Mouse (Mus musculus) forebrain, embryonic 14.5 days (tissue): Measurements from ENCODE around the gene Pank2. TPM values are rescaled to one million over a fixed set of nuclear protein-coding genes. Genes with fewer than 3 reads are reported as not detected.

Experiments
- ATAC-seq: fragments of 200-750 bp; cut with Nextera tagmentation; 2 replicates; pipeline ENCODE4 v1.8.0; 2017; ENCODE audit warnings: mild to moderate bottlenecking, moderate library complexity
- DNase-seq: peaks from one replicate; pipeline ENCODE4 v3.0.0-alpha.2; 2015; ENCODE audit warnings: low spot score
- H3K27ac ChIP-seq: fragments of 300-500 bp; sonication (generic); 2 replicates; pipeline ENCODE4 v1.5.1; 2014; ENCODE audit warnings: low read depth, mild to moderate bottlenecking, control low read depth, low read length, moderate library complexity
- H3K27me3 ChIP-seq: fragments of 300-500 bp; sonication (generic); replicated peaks from 2 replicates; pipeline ENCODE4 v1.6.1; 2014; ENCODE audit warnings: low read length, control low read depth, mixed read lengths; ENCODE audit not compliant: control insufficient read depth, insufficient read depth
- H3K36me3 ChIP-seq: fragments of 300-500 bp; sonication (generic); 2 replicates; pipeline ENCODE4 v1.6.1; 2014; ENCODE audit warnings: low read length, control low read depth; ENCODE audit not compliant: control insufficient read depth, insufficient read depth
- H3K4me1 ChIP-seq: fragments of 300-500 bp; sonication (generic); 2 replicates; pipeline ENCODE4 v1.6.1; 2014; ENCODE audit warnings: antibody characterized with exemption, low read length, control low read depth; ENCODE audit not compliant: control insufficient read depth, insufficient read depth
- H3K4me2 ChIP-seq: fragments of 300-500 bp; sonication (generic); 2 replicates; pipeline ENCODE4 v1.6.1; 2014; ENCODE audit warnings: mild to moderate bottlenecking, control low read depth, low read length
- H3K4me3 ChIP-seq: fragments of 300-500 bp; sonication (generic); 2 replicates; pipeline ENCODE4 v1.5.1; 2014; ENCODE audit warnings: low read depth, low read length, control low read depth
- H3K9ac ChIP-seq: fragments of 300-500 bp; sonication (generic); 2 replicates; pipeline ENCODE4 v1.6.1; 2014; ENCODE audit warnings: mild to moderate bottlenecking, low read length, control low read depth, moderate library complexity
- H3K9me3 ChIP-seq: fragments of 300-500 bp; sonication (generic); replicated peaks from 2 replicates; pipeline ENCODE4 v1.6.1; 2016; ENCODE audit warnings: low read length, control low read depth, mixed read lengths; ENCODE audit not compliant: control insufficient read depth
- WGBS: fragments of 180-500 bp; shearing (Covaris S2); extraction: QIAGEN DNeasy Blood & Tissue Kit; methylation state at CpG from one replicate; pipeline ENCODE4 v1.1.7; 2014; 5-methylcytosine and 5-hydroxymethylcytosine counted together
- microRNA-seq: library from miRNA; unstranded; fragments of <30 nt; microRNA quantifications from one replicate; pipeline ENCODE4, GENCODE M21; 2016
- polyA plus RNA-seq: library from polyadenylated mRNA; unstranded; fragments of >200 nt; fragmentation: Nextera tagmentation; extraction: Ambion mirVana; gene quantifications from 2 replicates; pipeline ENCODE4 v1.2.1, GENCODE M21; 2014

Pank2 gene
- polyA plus RNA-seq, 1 experiment from 2014 or later = 29.4 TPM

DNA sequence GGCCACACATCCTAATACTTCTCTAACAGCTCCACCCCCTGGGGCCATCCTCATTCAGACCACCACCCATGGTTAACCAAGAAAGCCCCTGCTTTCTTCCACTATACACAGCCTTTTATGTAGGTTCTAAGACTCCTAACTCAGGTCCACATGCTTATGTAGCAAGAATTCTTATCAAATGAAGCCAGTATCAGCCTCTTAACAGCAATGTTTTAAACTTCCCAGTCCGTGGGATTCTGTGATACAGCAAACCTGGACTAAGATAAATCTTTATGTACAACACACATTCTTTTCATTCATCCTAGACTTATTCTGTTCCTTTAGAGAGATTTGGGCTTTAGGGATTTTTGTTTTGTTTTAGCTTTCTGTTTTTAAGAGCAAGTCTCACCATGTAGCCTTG lies 61.4 kb downstream of the Pank2 start:
- WGBS = 83% methylated on average over 1 of the region's 1 CpGs
- DNase-seq (no peak), ATAC-seq (no peak)
- Histone ChIP-seq H3K4me3 (no peak overlapping the region), H3K4me2 (no peak overlapping the region), H3K9me3 (no peaks in the 10 kb centered on the region), H3K27ac (no peak overlapping the region), H3K27me3 (no peaks in the 10 kb centered on the region), H3K9ac (no peak overlapping the region), H3K4me1 (no peaks in the 10 kb centered on the region), H3K36me3 (no peaks in the 10 kb centered on the region)

DNA sequence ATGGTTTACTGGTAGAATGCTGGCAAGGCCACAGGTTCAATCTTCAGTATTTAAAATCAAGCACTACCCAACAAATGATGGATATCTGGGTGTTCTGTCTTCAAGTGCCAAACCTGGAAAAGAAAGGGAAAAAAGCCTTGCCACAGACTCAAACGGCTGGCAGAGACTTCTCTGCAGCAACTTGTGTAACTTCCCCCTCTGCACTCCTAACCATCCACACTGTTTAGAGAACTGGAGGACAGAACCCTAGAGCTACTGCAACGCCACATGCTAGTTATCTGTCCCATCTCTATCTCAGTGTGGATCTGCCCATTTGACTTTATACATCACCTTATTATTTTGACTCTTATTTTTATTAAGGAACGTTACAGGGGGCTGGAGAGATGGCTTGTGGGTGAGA lies 63.7 kb downstream of the Pank2 start:
- no peak overlapping the region for H3K4me3 ChIP-seq
- no peak for ATAC-seq
- DNase-seq = no peak
- H3K27me3 ChIP-seq = no peaks in the 10 kb centered on the region
- WGBS = 74% methylated on average over 3 of the region's 3 CpGs
- H3K4me2 ChIP-seq = no peak overlapping the region
- no peaks in the 10 kb centered on the region for H3K9me3 ChIP-seq
- H3K9ac ChIP-seq = no peak overlapping the region
- no peaks in the 10 kb centered on the region for H3K4me1 ChIP-seq
- no peaks in the 10 kb centered on the region for H3K36me3 ChIP-seq
- no peak overlapping the region for H3K27ac ChIP-seq

GRCm38 (mm10) chr2:131328981-131329380 lies 66.7 kb downstream of the Pank2 start:
- Histone ChIP-seq H3K36me3 (no peaks in the 10 kb centered on the region), H3K4me2 (no peak overlapping the region), H3K4me3 (no peak overlapping the region), H3K9ac (no peak overlapping the region), H3K27ac (no peak overlapping the region), H3K27me3 (no peaks in the 10 kb centered on the region), H3K4me1 (no peaks in the 10 kb centered on the region), H3K9me3 (no peaks in the 10 kb centered on the region)
- no peak for ATAC-seq
- DNase-seq = no peak
- 97% methylated on average over 1 of the region's 1 CpGs for WGBS

DNA sequence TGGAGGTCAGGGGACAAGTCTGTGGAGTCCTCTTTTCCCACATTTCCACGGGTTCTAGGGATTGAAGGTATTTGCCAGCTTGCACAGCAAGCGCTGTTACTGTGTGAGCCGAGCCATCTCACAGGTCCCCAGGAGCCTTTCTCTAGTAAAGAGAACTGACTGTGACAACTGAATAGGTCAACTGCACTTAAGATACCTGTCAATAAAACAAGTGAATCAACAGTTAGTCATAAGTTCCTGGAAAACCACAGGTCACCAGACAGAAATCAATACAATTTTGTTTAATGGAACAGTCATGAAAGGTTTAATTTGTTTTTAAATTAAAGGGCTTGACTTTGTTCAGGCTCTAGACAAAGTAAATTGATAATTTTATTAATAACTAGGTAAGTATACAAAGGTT lies 68.3 kb downstream of the Pank2 start:
- Histone ChIP-seq H3K9ac (no peak overlapping the region), H3K9me3 (no peaks in the 10 kb centered on the region), H3K4me1 (no peaks in the 10 kb centered on the region), H3K4me2 (no peak overlapping the region), H3K36me3 (no peaks in the 10 kb centered on the region), H3K27me3 (no peaks in the 10 kb centered on the region), H3K4me3 (no peak overlapping the region), H3K27ac (no peak overlapping the region)
- ATAC-seq (no peak), DNase-seq (no peak)
- WGBS = 73% methylated on average over 3 of the region's 3 CpGs

DNA sequence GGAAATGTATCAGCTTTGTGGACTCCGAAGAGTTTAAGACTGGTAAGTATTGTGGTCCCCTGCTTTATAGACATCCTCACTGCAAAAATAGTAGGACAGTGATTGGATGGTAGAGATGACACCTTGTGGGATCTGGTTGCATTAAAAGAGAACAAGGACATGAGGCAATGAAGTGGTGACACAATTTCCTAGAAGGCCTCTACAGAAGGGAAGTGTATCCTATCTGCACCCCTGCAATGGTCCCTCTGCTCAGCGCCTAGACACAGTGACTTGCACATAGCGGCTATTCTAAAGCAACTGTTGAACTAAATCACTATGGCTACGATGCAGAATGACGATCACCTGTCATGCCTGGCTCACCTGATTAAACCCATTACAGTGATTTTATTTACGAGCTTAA lies 75.3 kb downstream of the Pank2 start:
- Histone ChIP-seq H3K9me3 (no peaks in the 10 kb centered on the region), H3K27ac (no peak overlapping the region), H3K36me3 (no peaks in the 10 kb centered on the region), H3K4me2 (no peak overlapping the region), H3K4me1 (no peaks in the 10 kb centered on the region), H3K27me3 (no peaks in the 10 kb centered on the region), H3K4me3 (no peak overlapping the region), H3K9ac (no peak overlapping the region)
- no peak for DNase-seq
- ATAC-seq = no peak
- WGBS = 89% methylated on average over 6 of the region's 6 CpGs

- WGBS = 54% methylated on average over 3 of the region's 3 CpGs
- Histone ChIP-seq H3K9ac (no peak overlapping the region), H3K4me2 (no peak overlapping the region), H3K36me3 (no peaks in the 10 kb centered on the region), H3K27me3 (no peaks in the 10 kb centered on the region), H3K9me3 (no peaks in the 10 kb centered on the region), H3K27ac (no peak overlapping the region), H3K4me3 (no peak overlapping the region), H3K4me1 (0 out of 2 replicates have a peak, but pooled peaks cover 4% of the 10 kb centered on the region)
- no peak for ATAC-seq
- DNase-seq = no peak
Observed at GRCm38 (mm10) chr2:131344449-131344848, 82.2 kb downstream of the Pank2 start.

GRCm38 (mm10) chr2:131345556-131345955 lies 83.3 kb downstream of the Pank2 start:
- no peaks in the 10 kb centered on the region for H3K9me3 ChIP-seq
- no peak overlapping the region for H3K4me3 ChIP-seq
- H3K9ac ChIP-seq = no peak overlapping the region
- no peaks in the 10 kb centered on the region for H3K27me3 ChIP-seq
- DNase-seq = no peak
- no peak overlapping the region for H3K27ac ChIP-seq
- peaks cover 7% of the 10 kb centered on the region; the same call in 1 of the 2 replicates for H3K4me1 ChIP-seq
- H3K36me3 ChIP-seq = no peaks in the 10 kb centered on the region
- no peak for ATAC-seq
- no peak overlapping the region for H3K4me2 ChIP-seq
- 74% methylated on average over 3 of the region's 3 CpGs for WGBS

Small RNAs within 50 kb of the gene (microRNA-seq; reads per million reads assigned to microRNA genes)
- gene Mir103-2 = 52.8 reads per million, percentile 50 among the genes with 10 or more reads in this experiment

Other genes starting within 250 kb of the Pank2 start
- gene Gfra4, start 219.4 kb upstream of the Pank2 start, polyA plus RNA-seq = 30.6 and 33.6 TPM in 2 replicates
- 0.52 and 0.79 TPM in 2 replicates for gene Adam33, start 198.7 kb upstream of the Pank2 start, polyA plus RNA-seq
- gene Siglec1, start 175.7 kb upstream of the Pank2 start, polyA plus RNA-seq = 0.10 and 0.25 TPM in 2 replicates
- gene Hspa12b, start 135.2 kb upstream of the Pank2 start, polyA plus RNA-seq = 1.6 and 1.8 TPM in 2 replicates
- not detected in 2 replicates for gene Gm11037, start 129.0 kb upstream of the Pank2 start, polyA plus RNA-seq
- gene 1700037H04Rik, start 102.4 kb upstream of the Pank2 start, polyA plus RNA-seq = 110 and 112 TPM in 2 replicates
- 9.3 and 9.7 TPM in 2 replicates for gene Cenpb, start 82.4 kb upstream of the Pank2 start, polyA plus RNA-seq
- gene Cdc25b, start 75.5 kb upstream of the Pank2 start, polyA plus RNA-seq = 30.0 and 32.0 TPM in 2 replicates
- 10.1 and 11.8 TPM in 2 replicates for gene Spef1, start 75.2 kb upstream of the Pank2 start, polyA plus RNA-seq
- 29.9 and 30.3 TPM in 2 replicates for gene Ap5s1, start 55.4 kb upstream of the Pank2 start, polyA plus RNA-seq
- 6.5 and 6.6 TPM in 2 replicates for gene Mavs, start 28.4 kb upstream of the Pank2 start, polyA plus RNA-seq
- gene Rnf24, start 90.4 kb downstream of the Pank2 start, polyA plus RNA-seq = 13.9 and 16.2 TPM in 2 replicates
- 33.5 and 37.2 TPM in 2 replicates for gene Smox, start 229.0 kb downstream of the Pank2 start, polyA plus RNA-seq